Mouse (Mus musculus) forebrain, embryonic 16.5 days (tissue): ENCODE measurements around the gene Ppm1n. TPM values are rescaled to one million over a fixed set of nuclear protein-coding genes. Genes with fewer than 3 reads are reported as not detected.

Experiments
- ATAC-seq: fragments of 200-750 bp; cut with Nextera tagmentation; 2 replicates; pipeline ENCODE4 v1.8.0; 2017; ENCODE audit warnings: mild to moderate bottlenecking, moderate library complexity
- H3K27ac ChIP-seq: fragments of 300-500 bp; sonication (generic); 2 replicates; pipeline ENCODE4 v1.5.1; 2014; ENCODE audit warnings: low read length, control low read depth
- H3K27me3 ChIP-seq: fragments of 300-500 bp; sonication (generic); replicated peaks from 2 replicates; pipeline ENCODE4 v1.6.1; 2014; ENCODE audit warnings: low read length; ENCODE audit not compliant: control insufficient read depth, insufficient read depth
- H3K36me3 ChIP-seq: fragments of 300-500 bp; sonication (generic); 2 replicates; pipeline ENCODE4 v1.6.1; 2014; ENCODE audit not compliant: control insufficient read depth, insufficient read depth
- H3K4me1 ChIP-seq: fragments of 300-500 bp; sonication (generic); replicated peaks from 2 replicates; pipeline ENCODE4 v1.6.1; 2014; ENCODE audit warnings: low read length; ENCODE audit not compliant: control insufficient read depth, insufficient read depth
- H3K4me2 ChIP-seq: fragments of 300-500 bp; sonication (generic); 2 replicates; pipeline ENCODE4 v1.6.1; 2014; ENCODE audit warnings: mild to moderate bottlenecking, low read length, control low read depth
- H3K4me3 ChIP-seq: fragments of 300-500 bp; sonication (generic); replicated peaks from 2 replicates; pipeline ENCODE4 v1.5.1; 2014; ENCODE audit warnings: mild to moderate bottlenecking, low read length, control low read depth
- H3K9ac ChIP-seq: fragments of 300-500 bp; sonication (generic); replicated peaks from 2 replicates; pipeline ENCODE4 v1.6.1; 2014; ENCODE audit warnings: low read depth, low read length, control low read depth
- H3K9me3 ChIP-seq: fragments of 300-500 bp; sonication (generic); 2 replicates; pipeline ENCODE4 v1.6.1; 2016; ENCODE audit warnings: low read length; ENCODE audit not compliant: control insufficient read depth
- WGBS: fragments of 180-500 bp; shearing (Covaris S2); extraction: QIAGEN DNeasy Blood & Tissue Kit; methylation state at CpG from one replicate; pipeline ENCODE4 v1.1.7; 2014; 5-methylcytosine and 5-hydroxymethylcytosine counted together
- polyA plus RNA-seq: library from polyadenylated mRNA; unstranded; fragments of >200 nt; fragmentation: Nextera tagmentation; extraction: Ambion mirVana; gene quantifications from 2 replicates; pipeline ENCODE4 v1.2.1, GENCODE M21; 2015

Gene Ppm1n
- polyA plus RNA-seq, 1 experiment from 2014 or later, result 0.61 TPM

DNA sequence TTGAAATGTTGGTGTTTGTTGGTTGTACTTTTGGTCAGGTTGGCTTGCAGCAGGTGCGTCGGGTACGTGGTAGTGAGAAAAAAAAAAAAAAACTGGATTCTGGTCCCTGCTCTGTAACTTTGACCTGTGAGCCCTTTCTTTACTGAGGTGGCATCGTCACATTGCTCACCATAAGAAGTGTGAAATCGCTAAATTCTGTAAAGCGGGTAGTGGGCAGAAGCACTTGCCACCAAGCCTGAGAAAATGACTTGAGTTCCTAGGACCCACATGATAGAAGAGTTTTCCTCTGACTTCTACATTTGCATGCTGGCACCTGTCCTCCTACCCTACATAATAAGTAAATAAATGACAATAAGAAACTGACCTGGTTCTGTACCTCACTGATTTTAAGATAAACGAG, 40.8 kb upstream of the Ppm1n start:
- H3K9ac ChIP-seq, result no peak overlapping the region
- 40% methylated on average over 7 of the region's 7 CpGs for WGBS
- no peak overlapping the region; the same call in 1 of the 2 replicates for H3K4me3 ChIP-seq
- no peak overlapping the region for H3K27ac ChIP-seq
- H3K4me2 ChIP-seq, result peak overlapping the region; percentile 69
- no peak for ATAC-seq
- 0 out of 2 replicates have a peak, but pooled peaks cover 4% of the 10 kb centered on the region for H3K27me3 ChIP-seq
- H3K9me3 ChIP-seq, result no peaks in the 10 kb centered on the region
- peaks cover 12% of the 10 kb centered on the region for H3K4me1 ChIP-seq
- no peaks in the 10 kb centered on the region for H3K36me3 ChIP-seq

DNA sequence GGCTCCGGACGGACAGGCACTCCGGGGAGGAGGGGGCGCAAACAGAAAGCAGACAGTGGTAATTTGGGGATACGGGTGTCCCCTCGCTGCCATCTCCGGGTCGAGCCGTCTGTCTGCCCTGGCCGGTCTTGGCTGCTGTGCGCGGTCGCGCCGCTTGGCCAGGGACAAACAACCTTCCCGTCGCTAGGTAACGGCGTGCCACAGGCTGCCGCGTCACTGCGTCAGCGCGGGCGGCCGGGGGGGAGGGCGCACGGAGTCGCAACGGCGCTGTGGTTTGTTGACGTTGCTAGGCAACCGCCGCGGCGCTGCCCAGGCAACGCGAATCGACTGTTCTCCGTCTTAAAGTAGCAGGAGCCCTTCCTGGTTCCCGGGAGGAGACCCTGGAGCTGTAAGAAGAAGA, 40.0 kb upstream of the Ppm1n start:
- H3K27ac ChIP-seq, result no peak overlapping the region
- 0 out of 2 replicates have a peak, but pooled peaks cover 4% of the 10 kb centered on the region for H3K27me3 ChIP-seq
- peak; percentile 97 for ATAC-seq
- under 1% methylated on average over 39 of the region's 41 CpGs for WGBS
- peak overlapping the region; percentile 50 for H3K4me3 ChIP-seq
- peak overlapping the region; percentile 69 for H3K4me2 ChIP-seq
- H3K36me3 ChIP-seq, result no peaks in the 10 kb centered on the region
- no peaks in the 10 kb centered on the region for H3K9me3 ChIP-seq
- H3K9ac ChIP-seq, result peak overlapping the region; percentile 54
- peaks cover 12% of the 10 kb centered on the region for H3K4me1 ChIP-seq

DNA sequence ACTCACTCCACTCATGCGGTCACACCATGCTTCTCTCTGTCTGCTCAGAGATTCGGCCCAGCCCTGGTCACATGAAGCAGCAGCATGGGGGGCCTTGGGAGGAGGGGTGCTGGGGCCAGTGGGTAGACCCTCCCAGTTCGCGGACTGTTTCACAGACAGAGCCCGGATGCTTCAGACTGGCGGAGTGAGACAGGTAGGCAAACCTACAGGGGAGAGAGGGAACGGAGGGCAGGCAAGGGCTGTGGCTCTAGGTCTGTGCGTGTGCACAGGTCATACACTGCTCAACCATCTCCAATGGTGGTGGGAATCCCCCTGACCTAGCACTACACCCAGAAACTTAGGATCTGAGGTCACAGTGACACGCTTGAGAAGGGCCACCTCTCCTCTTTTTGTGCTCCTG, 39.6 kb upstream of the Ppm1n start:
- H3K27me3 ChIP-seq, result 0 out of 2 replicates have a peak, but pooled peaks cover 4% of the 10 kb centered on the region
- no peak overlapping the region for H3K27ac ChIP-seq
- ATAC-seq, result peak; percentile 63
- peaks cover 12% of the 10 kb centered on the region for H3K4me1 ChIP-seq
- no peaks in the 10 kb centered on the region for H3K36me3 ChIP-seq
- H3K9me3 ChIP-seq, result no peaks in the 10 kb centered on the region
- 20% methylated on average over 9 of the region's 9 CpGs for WGBS
- H3K4me2 ChIP-seq, result peak overlapping the region; percentile 69
- H3K4me3 ChIP-seq, result peak overlapping the region; percentile 50
- H3K9ac ChIP-seq, result peak overlapping the region; percentile 54

DNA sequence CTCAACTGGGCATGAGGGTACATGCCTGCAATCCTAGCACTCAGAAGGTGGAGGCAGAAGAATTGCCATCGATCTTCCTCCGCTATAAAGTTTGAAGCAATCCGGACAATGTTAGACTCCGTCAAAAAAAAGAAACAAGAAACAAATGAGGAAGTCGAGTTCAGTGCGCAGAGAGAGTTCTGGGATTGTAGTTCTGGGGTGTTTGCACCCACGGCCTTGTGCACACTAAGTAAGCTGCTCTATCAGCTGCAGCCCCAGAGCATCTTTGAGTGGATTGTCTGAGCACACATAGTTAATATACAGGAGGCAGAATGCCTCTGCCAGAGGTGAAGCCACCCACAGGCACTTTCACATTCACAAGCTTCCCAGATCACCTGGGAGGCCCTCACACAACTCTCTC, 38.8 kb upstream of the Ppm1n start:
- no peaks in the 10 kb centered on the region for H3K36me3 ChIP-seq
- 83% methylated on average over 7 of the region's 7 CpGs for WGBS

DNA sequence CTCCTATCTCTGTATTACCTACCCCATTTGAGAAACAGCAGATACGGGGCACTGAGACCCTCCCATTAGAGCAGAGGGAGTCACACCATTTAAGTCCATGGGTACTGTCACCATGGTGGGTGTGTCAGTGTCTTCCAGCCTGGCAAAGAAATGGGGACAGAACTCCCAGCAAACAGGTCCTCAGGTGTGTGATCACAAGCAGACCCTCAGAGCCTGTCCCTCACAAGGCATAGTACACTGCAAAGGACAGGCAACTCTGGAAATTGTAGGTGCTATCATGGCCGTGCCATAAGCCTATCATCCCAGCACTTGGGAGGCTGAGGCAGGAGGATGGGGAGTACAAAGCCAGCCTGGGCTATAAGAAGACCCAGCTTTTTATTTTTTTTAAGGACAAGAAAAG, 38.3 kb upstream of the Ppm1n start:
- no peak overlapping the region for H3K9ac ChIP-seq
- H3K4me1 ChIP-seq, result peaks cover 12% of the 10 kb centered on the region
- ATAC-seq, result no peak
- H3K9me3 ChIP-seq, result no peaks in the 10 kb centered on the region
- H3K36me3 ChIP-seq, result no peaks in the 10 kb centered on the region
- H3K27me3 ChIP-seq, result peaks cover 6% of the 10 kb centered on the region; the same call in 1 of the 2 replicates
- WGBS, result 79% methylated on average over 2 of the region's 2 CpGs
- no peak overlapping the region for H3K4me3 ChIP-seq
- H3K4me2 ChIP-seq, result no peak overlapping the region
- H3K27ac ChIP-seq, result no peak overlapping the region

More for the DNA sequence above, 38.8 kb upstream of the Ppm1n start:
- ATAC-seq, result no peak
- Histone ChIP-seq H3K9ac (no peak overlapping the region), H3K9me3 (no peaks in the 10 kb centered on the region), H3K27ac (no peak overlapping the region), H3K4me2 (no peak overlapping the region), H3K27me3 (0 out of 2 replicates have a peak, but pooled peaks cover 4% of the 10 kb centered on the region), H3K4me1 (peaks cover 12% of the 10 kb centered on the region), H3K4me3 (no peak overlapping the region)

DNA sequence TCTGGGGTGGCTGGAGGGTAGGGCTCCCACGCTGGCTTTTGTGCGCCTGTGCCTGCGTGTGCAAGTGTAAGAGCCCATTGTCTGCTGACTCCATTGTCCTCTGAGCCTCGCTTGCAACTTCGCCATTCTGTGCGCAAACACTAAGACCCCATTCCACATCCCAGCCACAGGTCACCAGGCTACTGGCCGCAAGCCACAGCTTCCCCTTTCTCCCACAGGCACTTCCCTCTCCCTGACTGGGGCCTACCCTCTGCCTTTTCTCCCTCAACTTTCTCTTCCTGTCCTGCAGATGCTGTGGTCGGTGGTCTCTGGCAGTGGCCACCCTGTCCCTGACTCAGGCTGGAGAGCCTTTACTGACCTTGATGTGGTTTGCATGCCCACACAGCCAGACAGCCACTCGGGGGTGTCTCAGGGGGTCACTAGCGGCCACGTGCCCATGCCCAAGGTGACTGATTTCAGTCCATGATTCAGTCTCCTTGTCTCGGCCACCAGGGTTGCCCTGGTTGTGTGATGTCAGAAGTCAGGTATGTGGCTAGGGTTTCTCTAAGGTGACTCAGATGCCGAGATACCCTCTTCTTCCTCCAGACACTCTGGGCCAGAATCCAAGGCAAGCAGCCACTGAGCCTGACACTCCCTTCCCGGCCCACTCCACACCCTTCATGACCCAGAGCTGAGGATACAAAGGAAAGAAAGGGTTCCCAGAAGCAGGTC, 36.7 kb upstream of the Ppm1n start:
- 38% methylated on average over 14 of the region's 14 CpGs for WGBS
- no peak for ATAC-seq

DNA sequence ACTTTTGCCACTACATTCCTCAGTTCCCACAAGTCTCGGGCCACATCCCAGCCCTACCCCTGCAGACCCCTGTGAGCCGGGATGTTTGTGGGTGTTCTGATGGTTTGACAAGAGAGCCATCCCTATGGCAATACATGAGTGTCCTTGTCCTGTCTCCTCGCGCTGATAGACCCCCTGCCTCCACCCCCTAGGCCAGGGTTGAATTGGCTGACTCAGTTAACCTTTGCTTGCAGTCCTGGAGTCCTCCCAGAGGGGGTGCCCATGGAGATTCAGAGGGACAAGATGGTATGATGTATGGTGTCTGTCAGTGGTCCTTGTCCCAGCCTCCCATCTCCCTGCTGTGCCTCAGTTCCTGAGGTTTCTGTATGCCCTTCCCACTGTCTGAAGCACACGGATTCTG, 34.2 kb upstream of the Ppm1n start:
- no peak overlapping the region for H3K4me2 ChIP-seq

More for the DNA sequence above, 36.7 kb upstream of the Ppm1n start:
- H3K4me3 ChIP-seq, result no peak overlapping the region
- peaks cover 12% of the 10 kb centered on the region for H3K4me1 ChIP-seq
- H3K27ac ChIP-seq, result no peak overlapping the region
- no peak overlapping the region for H3K9ac ChIP-seq
- H3K4me2 ChIP-seq, result no peak overlapping the region
- no peaks in the 10 kb centered on the region for H3K9me3 ChIP-seq
- H3K27me3 ChIP-seq, result peaks cover 12% of the 10 kb centered on the region; the same call in 1 of the 2 replicates
- H3K36me3 ChIP-seq, result no peaks in the 10 kb centered on the region

DNA sequence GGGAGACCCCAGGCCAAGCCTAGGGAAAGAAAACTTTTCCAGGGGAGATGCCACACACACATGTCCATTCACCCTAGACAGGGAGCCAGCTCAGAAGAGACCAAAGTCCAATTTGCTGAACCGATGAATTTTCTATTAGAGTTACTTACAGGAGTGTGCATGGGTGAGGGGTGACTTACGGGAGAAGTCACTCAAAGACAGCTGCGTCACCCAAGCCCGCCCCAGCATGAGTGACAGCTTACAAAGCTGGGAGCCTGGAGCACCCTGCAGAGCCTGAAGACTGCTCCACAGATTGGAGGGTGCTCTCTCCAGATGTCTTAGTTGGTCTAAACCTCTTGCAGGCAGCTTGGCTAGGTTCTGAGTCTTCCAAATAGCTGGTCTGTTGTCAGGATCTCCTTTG, 32.1 kb upstream of the Ppm1n start:
- Histone ChIP-seq H3K27me3 (peaks cover 15% of the 10 kb centered on the region), H3K4me1 (peaks cover 21% of the 10 kb centered on the region), H3K9me3 (no peaks in the 10 kb centered on the region), H3K36me3 (no peaks in the 10 kb centered on the region), H3K4me2 (no peak overlapping the region), H3K4me3 (no peak overlapping the region), H3K9ac (no peak overlapping the region), H3K27ac (no peak overlapping the region)
- no peak for ATAC-seq
- 38% methylated on average over 4 of the region's 4 CpGs for WGBS

More for the DNA sequence above, 34.2 kb upstream of the Ppm1n start:
- Histone ChIP-seq H3K9me3 (no peaks in the 10 kb centered on the region), H3K9ac (no peak overlapping the region), H3K27me3 (peaks cover 11% of the 10 kb centered on the region; the same call in 1 of the 2 replicates), H3K4me1 (peaks cover 11% of the 10 kb centered on the region), H3K27ac (no peak overlapping the region), H3K36me3 (no peaks in the 10 kb centered on the region), H3K4me3 (no peak overlapping the region)
- ATAC-seq, result no peak
- 57% methylated on average over 5 of the region's 5 CpGs for WGBS

DNA sequence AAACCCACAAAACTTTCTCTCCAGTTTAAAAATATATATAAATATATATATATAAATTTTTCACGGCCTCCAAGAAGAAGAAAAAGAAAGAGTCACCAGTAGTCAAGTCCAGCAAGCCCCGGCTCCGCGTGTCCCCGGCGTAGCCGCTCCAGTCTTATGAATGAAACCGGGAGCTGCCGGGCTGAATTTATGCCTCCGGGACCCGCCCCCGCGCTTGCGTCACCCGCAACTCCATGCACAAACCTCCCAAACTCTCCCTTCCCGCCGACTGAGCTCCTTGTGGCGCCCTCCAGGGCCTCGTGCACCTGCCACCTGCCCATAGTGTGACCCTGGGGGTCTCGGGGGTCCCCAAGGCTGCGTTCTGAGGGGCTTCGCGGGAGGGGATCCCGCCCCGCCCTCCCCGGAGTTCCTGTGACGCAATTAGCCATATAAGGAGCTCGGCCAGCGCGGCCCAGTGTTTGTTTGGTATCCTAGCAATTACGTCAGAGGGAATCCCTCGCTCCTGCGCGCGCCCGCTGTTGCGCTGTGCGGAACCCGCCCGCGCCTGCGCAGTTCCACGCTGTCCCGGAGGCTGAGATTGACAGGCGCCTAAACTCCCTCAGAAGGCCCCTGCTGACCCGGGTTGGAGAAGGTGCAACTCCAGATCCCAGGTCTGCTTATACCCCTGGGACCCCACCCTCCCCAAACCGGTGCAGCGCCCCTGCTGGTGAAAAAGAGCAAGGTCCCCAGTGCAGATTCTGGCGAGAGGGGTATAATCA, 30.2 kb upstream of the Ppm1n start, which contains the start of gene Fosb:
Gene Fosb (minus strand): TSS at position 168 of the 758 bp plus-strand sequence.
- peak; percentile 84 for ATAC-seq
- Histone ChIP-seq H3K9me3 (no peaks in the 10 kb centered on the region), H3K4me1 (peaks cover 24% of the 10 kb centered on the region), H3K27me3 (peaks cover 34% of the 10 kb centered on the region), H3K4me3 (peak within 1 kb of the TSS; percentile 71), H3K36me3 (no peaks in the 10 kb centered on the region), H3K4me2 (peak within 1 kb of the TSS; percentile 99), H3K9ac (peak within 1 kb of the TSS; percentile 43), H3K27ac (no peak within 1 kb of the TSS)
- under 1% methylated on average over 49 of the region's 49 CpGs for WGBS
